Comparison of ENCODE assay signal across 11 mouse cellular contexts in the genomic region with DNA sequence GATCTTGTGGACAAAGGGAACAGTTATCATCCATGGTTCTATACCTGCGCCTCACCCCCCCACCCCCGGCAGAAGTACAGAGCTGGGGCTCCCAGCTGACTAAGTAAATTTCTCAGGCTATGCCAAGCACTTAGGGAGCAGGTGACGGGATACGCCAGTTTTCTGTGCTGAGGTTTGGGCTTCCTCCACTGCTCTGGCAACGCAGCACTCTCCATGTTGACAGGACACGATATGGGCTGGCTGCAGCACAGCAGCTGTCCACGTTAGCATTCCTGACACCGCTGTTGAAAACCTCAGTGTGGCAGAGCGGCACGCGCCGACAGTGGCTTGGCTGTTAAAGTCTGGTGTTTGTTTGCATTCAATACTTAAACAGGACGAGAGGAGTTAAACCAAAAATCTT. TPM values are rescaled to one million over a fixed set of nuclear protein-coding genes. Genes with fewer than 3 reads are reported as not detected.
DNase-seq lines count a peak whose midpoint lies in the region; ATAC-seq and TF ChIP-seq lines count a peak whose summit lies in the region.
"Had no signal": no experiment of that assay in that cellular context is flagged by ENCODE, and none has a peak within 500 bp of the region (broad histone marks: within the 10 kb centered on the region; RNA-seq: fewer than 3 reads in every experiment).

No protein-coding gene starts in this region.

- peaks cover 44% of the 10 kb centered on the region for H3K36me3 ChIP-seq in hindbrain, embryonic 13.5 days
- peaks cover 32% of the 10 kb centered on the region for H3K36me3 ChIP-seq in hindbrain, embryonic 12.5 days
- H3K36me3 ChIP-seq in heart, embryonic 16.5 days (ENCODE audit: control insufficient read depth, insufficient read depth): peaks cover 17% of the 10 kb centered on the region
- peaks cover 3% of the 10 kb centered on the region for H3K36me3 ChIP-seq in myocyte (ENCODE audit: control insufficient read depth, insufficient read depth)

- no peak overlapping the region for H3K9ac ChIP-seq in hindbrain, embryonic 13.5 days
- no peak overlapping the region for H3K9ac ChIP-seq in hindbrain, embryonic 12.5 days
- H3K9ac ChIP-seq in heart, embryonic 16.5 days (ENCODE audit: low read length): peak overlapping the region; percentile 28; the same call in 1 of the 2 replicates

- peak; percentile 69 for ATAC-seq in hindbrain, embryonic 13.5 days (ENCODE audit: low FRiP score)
- ATAC-seq in hindbrain, embryonic 12.5 days (ENCODE audit: low FRiP score): no peak
- ATAC-seq in heart, embryonic 16.5 days (replicated peaks; ENCODE audit: extremely low read depth, insufficient read depth, low FRiP score): peak; percentile 90

- peak overlapping the region; percentile 55; the same call in 1 of the 2 replicates for H3K27ac ChIP-seq in hindbrain, embryonic 13.5 days
- H3K27ac ChIP-seq in hindbrain, embryonic 12.5 days: no peak overlapping the region
- peak overlapping the region; percentile 83 for H3K27ac ChIP-seq in heart, embryonic 16.5 days (ENCODE audit: low read length)
- H3K27ac ChIP-seq: kidney, postnatal 0 days; macrophage had no signal

- peaks cover 22% of the 10 kb centered on the region for H3K4me1 ChIP-seq in hindbrain, embryonic 13.5 days (replicated peaks)
- peaks cover 11% of the 10 kb centered on the region for H3K4me1 ChIP-seq in hindbrain, embryonic 12.5 days
- peaks cover 16% of the 10 kb centered on the region for H3K4me1 ChIP-seq in heart, embryonic 16.5 days (ENCODE audit: control insufficient read depth, insufficient read depth, low read length)

- H3K9me3 ChIP-seq in hindbrain, embryonic 13.5 days: no peaks in the 10 kb centered on the region
- no peaks in the 10 kb centered on the region for H3K9me3 ChIP-seq in hindbrain, embryonic 12.5 days (replicated peaks)
- H3K9me3 ChIP-seq in heart, embryonic 16.5 days (replicated peaks; ENCODE audit: control insufficient read depth, low read length): no peaks in the 10 kb centered on the region

- no peak overlapping the region for H3ac ChIP-seq in myocyte (ENCODE audit: control insufficient read depth, insufficient read length)

- WGBS in hindbrain, embryonic 13.5 days: 69% methylated on average over 13 of the region's 13 CpGs
- whole genome bisulfite sequencing in hindbrain, embryonic 12.5 days: 64% methylated on average over 13 of the region's 13 CpGs
- WGBS in heart, embryonic 16.5 days: 29% methylated on average over 13 of the region's 13 CpGs

- no peaks in the 10 kb centered on the region for H3K27me3 ChIP-seq in hindbrain, embryonic 13.5 days
- H3K27me3 ChIP-seq in hindbrain, embryonic 12.5 days: no peaks in the 10 kb centered on the region
- no peaks in the 10 kb centered on the region for H3K27me3 ChIP-seq in heart, embryonic 16.5 days (ENCODE audit: control insufficient read depth, insufficient read depth, low read length)
- no peaks in the 10 kb centered on the region for H3K27me3 ChIP-seq in myocyte (ENCODE audit: control insufficient read depth, insufficient read depth, insufficient read length)

- peak; percentile 65 for DNase-seq in fibroblast of lung, adult 2 months (ENCODE audit: low read depth)
- DNase-seq in embryo, embryonic 10.5 days (ENCODE audit: low spot score): no peak
- no peak for DNase-seq in kidney, postnatal 4 days
- DNase-seq in ovary, postnatal 36 days (ENCODE audit: low spot score): no peak
- DNase-seq: adrenal gland, adult 8-10 months had no signal

- H3K79me2 ChIP-seq in myocyte (ENCODE audit: control insufficient read depth, insufficient read depth): no peaks in the 10 kb centered on the region

- TF ChIP-seq POLR2A in myocyte (IDR thresholded peaks at IDR 0.05; ENCODE audit: insufficient read length, low read depth): no peak

- no peak overlapping the region for H3K4me2 ChIP-seq in hindbrain, embryonic 13.5 days
- H3K4me2 ChIP-seq in hindbrain, embryonic 12.5 days (replicated peaks): no peak overlapping the region
- H3K4me2 ChIP-seq in heart, embryonic 16.5 days (ENCODE audit: low read depth, low read length): peak overlapping the region; percentile 57
- peak overlapping the region; percentile 74 for H3K4me2 ChIP-seq in myocyte (ENCODE audit: low read depth)

- no peak overlapping the region for H3K4me3 ChIP-seq in hindbrain, embryonic 13.5 days
- no peak overlapping the region for H3K4me3 ChIP-seq in hindbrain, embryonic 12.5 days
- H3K4me3 ChIP-seq in heart, embryonic 16.5 days (ENCODE audit: low read length): peak overlapping the region; percentile 23
- no peak overlapping the region for H3K4me3 ChIP-seq in myocyte

TF ChIP-seq in myocyte, 11 proteins besides CTCF, POLR2A, EP300 and RAD21:
- no peak for TF ChIP-seq CEBPB (IDR thresholded peaks at IDR 0.05; ENCODE audit: insufficient read depth, poor library complexity, severe bottlenecking)
- TF ChIP-seq REST (IDR thresholded peaks at IDR 0.05; ENCODE audit: insufficient read depth, insufficient read length): no peak
- peak; percentile 58 to 97 (median 96) for TF ChIP-seq MYOG (IDR thresholded peaks at IDR 0.05; ENCODE audit: control insufficient read depth in 1 of 3, insufficient read depth in 1 of 3, insufficient read length in 2 of 3, low read depth in 2 of 3)
- TF ChIP-seq MAX (IDR thresholded peaks at IDR 0.05; ENCODE audit: low read depth): no peak
- peak; percentile 89 for TF ChIP-seq TCF3 (IDR thresholded peaks at IDR 0.05; ENCODE audit: insufficient read length, low read depth)
- TF ChIP-seq MYOD1 (IDR thresholded peaks at IDR 0.05; ENCODE audit: control insufficient read depth in 1 of 3, insufficient read length in 2 of 3, low read depth in 2 of 3): peak in 2 of 3 experiments; percentile 95 to 96
- no peak for TF ChIP-seq USF1 (IDR thresholded peaks at IDR 0.05; ENCODE audit: low read depth)
- no peak for TF ChIP-seq E2F4 (IDR thresholded peaks at IDR 0.05; ENCODE audit: insufficient read depth)
- no peak for TF ChIP-seq POLR2AphosphoS2 (IDR thresholded peaks at IDR 0.05; ENCODE audit: insufficient read length, low read depth)
- no peak for TF ChIP-seq SRF (IDR thresholded peaks at IDR 0.05; ENCODE audit: control insufficient read depth, insufficient read length, low read depth)
- peak; percentile 85 for TF ChIP-seq TCF12 (IDR thresholded peaks at IDR 0.05; ENCODE audit: insufficient read depth, poor library complexity, severe bottlenecking)

RNA-seq across cellular contexts. Expression of gene Dupd1, which starts 55.2 kb away (rescaled TPM):
- polyA plus RNA-seq in hindbrain, embryonic 13.5 days (2015; fragmentation: Nextera tagmentation; extraction: Ambion mirVana): 0.14 TPM in 1 of 2 replicates, not detected in the other
- polyA plus RNA-seq in hindbrain, embryonic 12.5 days (2016; fragmentation: Nextera tagmentation; extraction: Ambion mirVana): 0.25 and 0.31 TPM in 2 replicates
- polyA plus RNA-seq in heart, embryonic 16.5 days (2015; fragmentation: Nextera tagmentation; extraction: Ambion mirVana): 0.54 TPM in 1 of 2 replicates, not detected in the other
- 0.14 TPM for polyA plus RNA-seq in myocyte (2012; fragmentation: generic; extraction: Trizol)
- polyA plus RNA-seq: kidney, postnatal 0 days; macrophage had no signal

Comparison
In these comparisons a context has a peak if more than half of its experiments do, and no peak if none do; other contexts are left out.
1. H3K4me2 ChIP-seq: peak in heart, embryonic 16.5 days (single experiment) and myocyte (single experiment); none in hindbrain, embryonic 13.5 days (single experiment) and hindbrain, embryonic 12.5 days (single experiment).